Mouse (Mus musculus) MEL (cell line): ENCODE measurements at regions not wholly inside any gene's neighbourhood (a gene's known extent, or its start where the extent isn't known, plus 50 kb on each side); places are given as distances from the start of the nearest gene placed in this dataset.

Experiments
- CTCF ChIP-seq, 3 experiments: IDR thresholded peaks in 2 of 3; conservative IDR thresholded peaks in 1 of 3; 2 replicates each; pipeline ENCODE4 v1.5.1; 2011 to 2012; ENCODE audit warnings: low read length in 3 of 3, low read depth in 2 of 3, mild to moderate bottlenecking in 2 of 3, improper control_type of control experiment in 1 of 3, inconsistent platforms in 1 of 3, mixed read lengths in 1 of 3, moderate library complexity in 1 of 3; ENCODE audit not compliant: control insufficient read depth in 1 of 3, insufficient read depth in 1 of 3, poor library complexity in 1 of 3, severe bottlenecking in 1 of 3
- E2F4 ChIP-seq: IDR thresholded peaks from 2 replicates; pipeline ENCODE4 v1.6.1; 2011; ENCODE audit warnings: low read depth, low read length, improper control_type of control experiment, borderline replicate concordance
- EP300 ChIP-seq, 2 experiments: IDR thresholded peaks; 2 replicates each; pipeline ENCODE4 v1.6.1; 2011; ENCODE audit warnings: improper control_type of control experiment in 2 of 2, low read length in 2 of 2, low read depth in 1 of 2, mild to moderate bottlenecking in 1 of 2
- ETS1 ChIP-seq: IDR thresholded peaks from 2 replicates; pipeline ENCODE4 v1.6.1; 2012; ENCODE audit warnings: low read depth, mild to moderate bottlenecking, inconsistent platforms, low read length, improper control_type of control experiment, moderate library complexity
- GABPA ChIP-seq: IDR thresholded peaks from 2 replicates; pipeline ENCODE4 v1.6.1; 2012; ENCODE audit warnings: low read depth, mild to moderate bottlenecking, inconsistent platforms, low read length, improper control_type of control experiment, moderate library complexity
- HCFC1 ChIP-seq: IDR thresholded peaks from 2 replicates; pipeline ENCODE4 v1.6.1; 2012; ENCODE audit warnings: low read depth, mild to moderate bottlenecking, inconsistent platforms, low read length, improper control_type of control experiment, moderate library complexity
- MAZ ChIP-seq: IDR thresholded peaks from 2 replicates; pipeline ENCODE4 v1.6.1; 2012; ENCODE audit warnings: low read depth, mild to moderate bottlenecking, inconsistent platforms, low read length, improper control_type of control experiment
- MYB ChIP-seq: IDR thresholded peaks from 2 replicates; pipeline ENCODE4 v1.6.1; 2011; ENCODE audit warnings: mild to moderate bottlenecking, low read depth, low read length, improper control_type of control experiment
- POLR2A ChIP-seq, 2 experiments: IDR thresholded peaks; 2 replicates each; pipeline ENCODE4 v1.6.1; 2011 to 2012; ENCODE audit warnings: low read length in 2 of 2, mild to moderate bottlenecking in 2 of 2, control low read depth in 1 of 2, improper control_type of control experiment in 1 of 2, low read depth in 1 of 2, moderate library complexity in 1 of 2; ENCODE audit not compliant: control insufficient read depth in 1 of 2, insufficient read depth in 1 of 2, poor library complexity in 1 of 2
- POLR2AphosphoS2 ChIP-seq: IDR thresholded peaks from 2 replicates; pipeline ENCODE4 v1.6.1; 2011; ENCODE audit warnings: low read length, improper control_type of control experiment
- TAL1 ChIP-seq: IDR thresholded peaks from 2 replicates; pipeline ENCODE4 v1.6.1; 2012; ENCODE audit warnings: mild to moderate bottlenecking, inconsistent platforms, low read length, moderate library complexity, mixed read lengths
- ZC3H11A ChIP-seq: IDR thresholded peaks from 2 replicates; pipeline ENCODE4 v1.6.1; 2012; ENCODE audit warnings: low read depth, mild to moderate bottlenecking, inconsistent platforms, low read length, improper control_type of control experiment
- ZNF384 ChIP-seq: IDR thresholded peaks from 2 replicates; pipeline ENCODE4 v1.6.1; 2012; ENCODE audit warnings: low read depth, mild to moderate bottlenecking, inconsistent platforms, low read length, improper control_type of control experiment

GRCm38 (mm10) chr14:120170733-120171132 lies 104.7 kb upstream of the Mbnl2 start:
- TF ChIP-seq POLR2A (IDR thresholded peaks at IDR 0.05; ENCODE audit: control insufficient read depth in 1 of 2, insufficient read depth in 1 of 2, low read depth in 1 of 2, low read length in 2 of 2, poor library complexity in 1 of 2) (no peak), MYB (no peak), HCFC1 (no peak), ETS1 (no peak), CTCF (IDR thresholded peaks at IDR 0.05 in 2 of 3, conservative IDR thresholded peaks at IDR 0.05 in 1 of 3; ENCODE audit: control insufficient read depth in 1 of 3, insufficient read depth in 1 of 3, low read depth in 2 of 3, low read length in 3 of 3, poor library complexity in 1 of 3, severe bottlenecking in 1 of 3) (no peak), ZC3H11A (no peak), MAZ (no peak), TAL1 (no peak), GABPA (no peak), EP300 (IDR thresholded peaks at IDR 0.05; ENCODE audit: low read depth in 1 of 2, low read length in 2 of 2) (no peak), POLR2AphosphoS2 (no peak), E2F4 (no peak), ZNF384 (no peak)
